Mouse (Mus musculus): ENCODE measurements at regions not wholly inside any gene's neighbourhood (a gene's known extent, or its start where the extent isn't known, plus 50 kb on each side); places are given as distances from the start of the nearest gene placed in this dataset.

GRCm38 (mm10) chr6:143287322-143287721 lies 120.3 kb downstream of the Etnk1 start:
- no peak for DNase-seq

GRCm38 (mm10) chr6:143288491-143289130 lies 121.6 kb downstream of the Etnk1 start:
- no peak for DNase-seq

GRCm38 (mm10) chr6:143293648-143294047 lies 126.6 kb downstream of the Etnk1 start:
- no peak for DNase-seq

DNA sequence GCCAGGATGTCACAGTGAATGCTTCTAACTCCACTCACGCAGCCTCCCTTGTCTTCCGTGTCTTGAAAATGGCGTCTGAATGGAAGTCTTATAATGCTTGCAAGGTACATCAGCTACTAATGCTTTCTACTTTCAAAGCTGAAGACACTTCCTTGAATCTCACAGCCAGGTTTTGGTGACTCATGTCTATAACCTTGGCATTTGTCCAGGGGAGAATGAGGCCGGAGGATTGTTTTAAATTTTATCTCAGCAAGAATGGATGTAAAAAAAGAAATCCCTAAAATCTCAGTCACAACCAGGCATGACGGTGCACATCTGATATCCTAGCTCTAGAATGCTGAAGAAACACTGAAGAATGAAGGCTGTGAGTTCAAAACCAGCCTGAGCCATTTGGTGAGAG lies 131.4 kb downstream of the Etnk1 start:
- DNase-seq: peak; percentile 7

GRCm38 (mm10) chr6:143301414-143301813 lies 134.4 kb downstream of the Etnk1 start:
- DNase-seq: no peak

DNA sequence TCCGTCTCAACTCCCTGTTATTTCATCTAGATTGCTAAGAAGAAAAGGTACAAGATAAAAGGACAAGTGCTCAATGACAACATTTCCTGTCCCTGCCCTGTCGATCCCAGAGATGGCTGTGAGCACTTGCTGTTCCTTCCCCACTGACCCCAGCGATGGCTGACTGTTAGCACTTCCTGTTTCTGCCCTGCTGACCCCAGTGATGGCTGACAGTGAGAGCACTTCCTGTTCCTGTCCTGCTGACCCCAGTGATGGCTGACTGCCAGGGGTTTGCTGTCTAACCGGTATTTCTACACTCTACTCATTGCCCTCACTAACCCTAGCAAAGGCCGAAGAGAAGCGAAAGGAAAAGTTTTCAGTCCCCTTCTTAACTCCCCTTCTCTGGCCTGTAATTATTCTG lies 140.3 kb downstream of the Etnk1 start:
- peak; percentile 55 for DNase-seq

GRCm38 (mm10) chr6:143315859-143316258 lies 148.8 kb downstream of the Etnk1 start:
- DNase-seq: peak; percentile 19

DNA sequence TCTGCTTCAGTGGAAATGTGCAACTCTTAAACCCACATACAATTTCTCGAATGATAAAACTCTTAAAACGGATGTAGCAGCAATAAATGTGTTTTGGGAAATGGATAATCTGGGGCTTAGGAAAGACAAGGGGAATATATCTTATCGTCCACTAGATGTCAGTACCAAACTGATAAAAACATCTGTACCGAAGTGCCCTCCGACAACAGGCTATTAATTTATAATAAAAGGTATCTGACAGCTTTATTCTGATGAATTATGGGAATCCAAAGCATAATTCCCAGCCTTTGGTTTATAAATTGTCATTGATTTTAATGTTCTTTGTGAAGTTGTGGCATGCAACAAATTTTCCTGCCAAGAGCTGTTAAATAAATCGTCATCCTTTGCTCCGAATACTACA lies 153.4 kb downstream of the Etnk1 start:
- no peak for DNase-seq

DNA sequence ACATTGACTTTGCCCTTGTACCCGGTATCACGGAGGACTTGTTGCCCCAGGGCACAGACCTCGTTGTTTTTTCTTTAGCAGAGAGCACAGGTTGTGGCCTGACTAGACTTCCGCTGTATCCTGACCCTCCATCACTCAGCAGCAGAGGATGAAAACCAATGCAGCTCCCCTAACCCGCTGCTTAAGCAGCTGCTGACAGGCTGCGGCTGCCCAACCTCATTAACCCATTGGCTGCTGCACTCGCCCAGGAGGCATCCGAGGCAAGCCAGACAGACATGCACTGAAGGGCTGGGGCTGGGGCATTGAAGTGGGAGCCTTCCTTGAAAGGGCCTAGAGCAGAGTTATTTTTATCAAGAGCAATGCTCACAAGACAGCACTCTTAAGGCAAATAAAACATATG lies 157.6 kb downstream of the Etnk1 start:
- no peak for DNase-seq

DNA sequence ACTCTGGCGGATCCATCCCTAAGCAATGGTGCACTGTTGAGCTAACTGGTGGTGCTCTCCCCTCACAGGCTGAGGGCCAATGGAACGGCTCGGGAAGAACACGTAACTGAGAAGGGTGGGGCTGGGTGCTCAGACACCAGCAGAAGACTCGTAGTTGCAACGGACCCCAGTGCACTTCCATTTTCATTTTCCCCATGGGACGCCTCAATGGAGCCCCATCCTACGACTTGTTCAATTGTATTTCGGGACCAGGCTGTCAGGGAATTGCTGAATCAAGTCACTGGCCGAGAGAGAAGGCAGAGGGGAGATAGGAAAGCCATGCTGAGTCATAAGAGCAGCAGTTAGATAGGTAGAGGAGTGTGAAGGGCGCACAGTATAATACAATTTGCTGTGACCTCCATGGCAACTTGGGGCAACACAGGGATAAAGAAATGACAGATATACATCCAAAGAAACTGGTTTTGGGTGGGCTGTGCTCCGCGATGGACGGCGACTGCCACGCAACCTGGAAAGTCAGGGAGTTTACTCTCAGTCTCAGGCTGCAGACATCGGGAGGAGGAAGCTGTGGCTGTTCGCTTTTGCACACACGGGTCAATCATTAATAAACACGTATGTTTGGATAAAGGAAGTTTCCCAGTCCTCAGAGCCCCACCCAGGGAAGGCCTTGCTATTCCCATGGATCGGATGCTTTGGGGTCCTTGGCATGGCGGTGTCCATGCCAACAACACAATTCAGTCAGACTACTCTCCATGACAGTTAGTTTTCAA lies 160.1 kb downstream of the Etnk1 start:
- peak; percentile 13 for DNase-seq

DNA sequence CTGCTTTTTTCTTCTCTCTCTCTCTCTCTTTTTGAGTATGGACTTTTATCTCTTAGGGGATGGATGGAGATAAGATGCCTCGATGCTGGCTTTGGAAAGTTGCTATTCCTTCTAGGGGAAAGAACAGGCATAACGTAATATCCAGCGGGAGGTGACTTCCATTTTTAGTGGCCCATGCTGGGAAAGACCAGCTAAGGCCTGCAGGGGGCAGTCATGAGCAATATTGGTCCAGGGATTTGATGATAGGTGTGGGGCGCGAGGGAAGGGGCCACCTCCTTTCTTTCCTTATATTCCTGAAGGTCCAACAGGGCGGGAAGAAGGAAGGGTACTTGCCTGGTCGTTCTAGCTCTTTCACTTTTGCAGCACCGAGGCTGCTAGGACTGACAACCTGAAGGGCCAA lies 160.8 kb downstream of the Etnk1 start:
- DNase-seq: no peak

DNA sequence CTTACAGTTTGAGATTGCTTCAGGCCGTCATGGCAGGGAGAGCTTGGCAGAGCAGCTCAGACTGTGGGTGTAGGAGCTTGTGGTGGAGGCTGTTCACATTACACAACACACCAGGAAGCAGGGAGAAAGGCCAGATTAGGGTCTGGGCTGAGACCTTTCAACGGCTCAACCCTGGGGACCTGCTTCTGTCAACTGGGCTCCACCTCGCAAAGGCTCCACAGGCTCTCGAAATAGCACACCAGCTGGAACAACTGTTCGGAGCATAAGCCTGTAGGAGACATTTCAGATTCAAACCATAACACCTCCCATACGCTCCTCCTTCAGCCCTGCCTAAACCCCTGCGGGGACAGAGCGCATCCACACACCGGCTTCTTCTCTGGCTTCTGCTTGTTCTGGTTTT lies 161.2 kb downstream of the Etnk1 start:
- DNase-seq: no peak

- no peak for DNase-seq
Measured at GRCm38 (mm10) chr6:143329096-143329495, 162.1 kb downstream of the Etnk1 start.

- DNase-seq: no peak
Measured at GRCm38 (mm10) chr6:143333493-143333892, 166.5 kb downstream of the Etnk1 start.

GRCm38 (mm10) chr6:143336574-143336973 lies 169.6 kb downstream of the Etnk1 start:
- no peak for DNase-seq

DNA sequence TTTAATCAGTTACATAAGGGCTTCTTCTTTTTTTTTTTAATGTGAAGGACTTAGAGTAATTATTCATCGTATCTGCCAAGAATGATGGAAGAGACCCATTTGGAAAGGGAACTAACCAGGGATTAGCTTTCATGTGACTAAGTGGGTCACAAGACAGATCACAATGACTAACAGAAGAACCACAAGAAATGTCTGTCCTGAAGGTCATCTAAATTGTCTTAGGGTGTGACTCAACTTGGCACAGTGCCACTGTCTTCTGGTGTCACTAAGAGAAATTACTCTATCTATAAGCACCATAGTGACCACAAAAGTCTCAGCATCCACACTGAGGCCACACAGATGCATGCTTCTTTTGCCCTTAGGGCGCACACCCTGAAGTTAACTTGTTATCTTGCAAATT lies 182.0 kb downstream of the Etnk1 start:
- DNase-seq: peak; percentile 32

DNA sequence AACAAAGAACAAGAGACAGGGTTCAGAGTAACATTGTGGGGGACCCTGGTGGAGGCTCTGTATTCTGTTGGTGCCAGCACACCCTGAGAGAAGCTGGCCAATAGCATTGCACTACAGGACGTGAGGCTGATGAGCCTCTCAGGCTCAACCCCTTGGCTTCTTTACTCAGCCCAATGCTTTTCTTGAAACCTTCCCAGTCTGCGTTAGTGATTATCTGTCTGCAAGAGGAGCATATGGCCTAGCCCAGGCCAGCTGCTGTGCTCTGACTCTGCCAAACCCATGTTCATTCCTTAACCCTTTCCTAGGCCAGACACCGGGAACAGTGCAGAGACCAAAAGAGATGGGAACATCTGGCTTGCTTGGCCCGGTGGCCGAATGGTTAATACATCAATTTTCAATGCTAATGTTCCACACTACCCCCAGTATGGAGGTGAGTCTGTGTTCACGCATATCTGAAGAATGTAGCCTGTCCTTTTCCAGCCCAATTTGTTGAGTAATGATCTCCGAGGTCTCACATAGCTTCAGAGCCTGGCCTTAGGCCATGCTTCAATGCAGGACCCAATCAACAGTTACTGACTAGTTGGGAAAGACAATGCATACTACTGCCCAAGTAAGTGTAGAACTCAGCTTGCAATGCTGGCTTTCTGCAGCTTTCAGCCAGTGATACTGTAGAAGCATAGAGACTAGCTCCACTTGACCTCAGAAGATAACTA lies 192.5 kb downstream of the Etnk1 start:
- no peak for DNase-seq

DNA sequence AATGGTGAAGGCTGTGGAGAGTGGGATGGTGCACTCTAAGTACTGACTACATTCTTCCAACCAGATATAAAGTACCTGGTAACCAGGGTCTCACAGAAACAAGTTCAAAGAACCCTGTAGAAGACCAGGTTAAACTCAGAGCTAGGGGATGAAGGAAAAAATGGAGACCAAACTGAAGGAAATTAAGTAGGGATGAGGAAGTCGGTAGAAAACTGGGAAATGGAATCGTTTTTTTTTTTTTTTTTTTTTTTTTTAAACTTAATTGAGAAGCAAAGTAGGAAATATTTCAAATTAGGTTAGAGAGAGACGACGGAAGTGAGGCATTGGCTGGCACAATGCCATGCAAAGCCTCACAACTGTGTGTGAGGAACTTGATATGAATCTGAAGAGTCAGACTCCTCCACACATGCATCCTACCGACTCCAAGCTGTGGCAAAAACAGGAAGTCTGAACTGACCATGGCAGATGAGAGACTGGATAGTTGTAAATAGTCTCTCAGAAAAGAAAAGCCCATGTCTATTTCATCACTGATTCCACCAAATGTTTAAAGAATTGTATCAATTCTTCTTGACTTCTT lies 194.2 kb downstream of the Etnk1 start:
- DNase-seq: no peak

GRCm38 (mm10) chr6:143361963-143362362 lies 194.9 kb downstream of the Etnk1 start:
- DNase-seq: no peak

- DNase-seq: peak; percentile 35
Measured at GRCm38 (mm10) chr6:143365840-143366239, 198.8 kb downstream of the Etnk1 start.

DNA sequence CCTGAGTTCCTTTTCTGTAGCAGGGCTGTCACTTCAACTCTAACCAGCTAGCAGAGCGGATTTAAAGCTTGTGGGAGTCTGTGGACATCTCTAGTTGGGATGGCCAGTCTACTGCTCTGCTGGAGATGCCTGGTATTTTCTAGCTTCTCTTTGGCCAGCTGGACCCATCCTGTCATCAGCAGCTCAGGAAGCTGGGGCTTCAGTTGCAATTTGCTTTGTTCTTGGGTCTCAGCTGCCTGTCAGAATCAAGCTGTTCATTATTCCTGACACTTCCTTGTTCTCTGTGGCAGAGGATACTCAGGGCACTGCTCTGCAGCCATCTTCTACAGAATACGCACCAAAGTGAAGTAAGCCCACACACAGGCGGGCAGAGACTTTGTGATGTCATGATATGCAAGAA lies 200.8 kb downstream of the Etnk1 start:
- no peak for DNase-seq

DNA sequence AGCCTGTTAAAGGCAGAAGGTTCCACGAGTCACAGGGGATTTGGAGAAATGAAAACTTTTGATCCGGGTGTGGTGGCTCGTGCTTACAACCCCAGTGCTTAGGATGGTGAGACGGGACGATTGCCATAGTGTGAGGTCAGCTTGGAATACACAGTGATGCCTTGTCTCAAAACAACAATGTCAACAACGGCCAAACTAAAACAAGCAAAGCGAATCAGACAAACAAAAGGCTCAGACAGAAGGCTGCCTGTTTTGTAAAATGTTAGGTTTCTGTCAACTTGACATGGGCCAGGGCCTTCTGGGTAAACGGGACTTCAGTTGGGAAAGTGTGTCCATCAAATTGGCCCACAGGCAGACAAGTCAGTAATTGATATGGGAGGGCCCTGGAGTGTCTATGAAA lies 201.6 kb downstream of the Etnk1 start:
- DNase-seq: no peak

DNA sequence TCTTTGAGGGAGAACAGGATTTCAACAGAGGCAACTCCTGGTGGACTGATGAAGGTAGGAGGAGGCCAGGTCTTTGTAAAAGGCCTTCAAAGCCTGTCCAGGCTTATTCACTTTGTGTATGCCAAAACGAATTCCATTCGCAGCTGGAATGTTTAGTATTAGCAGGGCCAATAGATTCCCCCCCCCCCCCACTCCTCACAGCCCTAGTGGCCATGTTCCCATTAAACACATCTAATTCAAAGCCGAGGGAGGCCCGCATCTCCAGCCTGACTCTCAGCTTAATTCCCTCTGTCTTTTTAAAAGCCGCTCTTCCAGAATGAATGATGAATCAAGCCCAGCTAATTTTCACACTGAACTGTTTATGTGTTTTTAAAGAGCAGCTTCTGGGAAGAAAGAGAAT lies 205.5 kb downstream of the Etnk1 start:
- DNase-seq: no peak

All from adrenal gland, postnatal 10 days (tissue).